Mouse (Mus musculus): ENCODE data around the gene BC049762.

GRCm38 (mm10) chr11:51207758-51208157 is 55.1 kb downstream of the BC049762 start:
- TF ChIP-seq EP300 (IDR thresholded peaks at IDR 0.05; ENCODE audit: insufficient read depth, low read depth, low read length) = no peak
- no peak for TF ChIP-seq CTCF (IDR thresholded peaks at IDR 0.05; ENCODE audit: low read depth, low read length)
- TF ChIP-seq POLR2A (IDR thresholded peaks at IDR 0.05; ENCODE audit: insufficient read depth, low read length) = no peak

Measured in ES-Bruce4 (cell line).